In the genomic region with DNA sequence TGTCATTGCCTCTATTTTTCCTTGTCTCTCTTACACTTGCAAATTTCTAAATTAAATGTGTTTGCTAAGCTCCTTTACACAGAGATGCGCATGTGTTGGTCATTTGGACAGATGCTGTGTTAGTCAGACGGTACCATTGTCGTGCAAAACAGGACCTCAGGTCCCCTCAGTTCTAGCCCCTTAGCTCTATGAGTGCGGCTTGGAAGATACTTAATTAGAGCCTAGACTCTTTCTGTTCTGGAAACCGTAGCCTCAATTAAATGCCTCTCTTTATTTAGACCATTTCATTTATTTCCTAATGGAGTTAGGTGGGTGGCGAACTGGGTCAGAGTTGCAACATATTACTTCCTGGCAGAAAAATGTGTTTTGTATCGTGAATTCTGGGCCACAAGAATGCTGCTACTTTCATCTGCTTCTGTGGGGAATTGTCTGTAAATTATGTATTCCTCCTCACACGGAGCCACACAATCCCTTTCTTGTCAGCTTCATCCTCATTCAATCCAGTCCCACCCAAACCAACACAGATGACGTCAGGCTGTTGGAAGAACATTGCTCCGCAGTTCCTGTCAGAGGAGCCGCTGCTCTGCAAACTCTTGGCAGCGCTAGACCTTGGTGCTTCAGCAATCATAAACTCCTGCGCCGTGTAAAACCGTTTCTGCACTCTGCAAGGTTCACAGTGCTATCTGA, we compare ENCODE assay signal across 9 mouse cellular contexts.
DNase-seq lines count a peak whose midpoint lies in the region; ATAC-seq and TF ChIP-seq lines count a peak whose summit lies in the region.
"Had no signal": no experiment of that assay in that cellular context is flagged by ENCODE, and none has a peak within 500 bp of the region (broad histone marks: within the 10 kb centered on the region; RNA-seq: fewer than 3 reads in every experiment).

No protein-coding gene starts in this region.

- WGBS in kidney, embryonic 14.5 days: 34% methylated on average over 15 of the region's 15 CpGs
- 24% methylated on average over 15 of the region's 15 CpGs for WGBS in embryonic facial prominence, embryonic 11.5 days
- 33% methylated on average over 15 of the region's 15 CpGs for WGBS in heart, adult 2 months

- peak overlapping the region; percentile 30 for H3K4me2 ChIP-seq in kidney, embryonic 14.5 days (replicated peaks; ENCODE audit: low read depth, low read length)
- no peak overlapping the region; the same call in 1 of the 2 replicates for H3K4me2 ChIP-seq in embryonic facial prominence, embryonic 11.5 days (ENCODE audit: low read depth, low read length)

- no peak for TF ChIP-seq POLR2A in heart, adult 2 months (IDR thresholded peaks at IDR 0.05; ENCODE audit: insufficient read depth, low read depth, low read length)

- H3K4me1 ChIP-seq in kidney, embryonic 14.5 days (ENCODE audit: control insufficient read depth, insufficient read depth, low read length): no peaks in the 10 kb centered on the region
- H3K4me1 ChIP-seq in embryonic facial prominence, embryonic 11.5 days (ENCODE audit: control insufficient read depth, insufficient read depth, low read length): no peaks in the 10 kb centered on the region
- no peaks in the 10 kb centered on the region for H3K4me1 ChIP-seq in heart, adult 2 months (ENCODE audit: control insufficient read depth, insufficient read depth, low read length)

- H3K79me2 ChIP-seq in heart, adult 2 months (replicated peaks; ENCODE audit: control insufficient read depth, insufficient read depth, low read length): no peaks in the 10 kb centered on the region

- no peaks in the 10 kb centered on the region for H3K36me3 ChIP-seq in kidney, embryonic 14.5 days (ENCODE audit: control insufficient read depth, insufficient read depth, low read length)
- no peaks in the 10 kb centered on the region for H3K36me3 ChIP-seq in embryonic facial prominence, embryonic 11.5 days (replicated peaks; ENCODE audit: control insufficient read depth, insufficient read depth, low read depth, low read length)
- no peaks in the 10 kb centered on the region for H3K36me3 ChIP-seq in heart, adult 2 months (ENCODE audit: control insufficient read depth, insufficient read depth, low read length)

- no peaks in the 10 kb centered on the region for H3K27me3 ChIP-seq in kidney, embryonic 14.5 days (ENCODE audit: control insufficient read depth, insufficient read depth, low read length)
- H3K27me3 ChIP-seq in embryonic facial prominence, embryonic 11.5 days (ENCODE audit: control insufficient read depth, insufficient read depth, low read length): no peaks in the 10 kb centered on the region
- no peaks in the 10 kb centered on the region for H3K27me3 ChIP-seq in heart, adult 2 months (ENCODE audit: control insufficient read depth, insufficient read depth, low read length)
- H3K27me3 ChIP-seq: CH12.LX had no signal

- H3K27ac ChIP-seq in kidney, embryonic 14.5 days (ENCODE audit: low read depth, low read length): no peak overlapping the region
- no peak overlapping the region for H3K27ac ChIP-seq in embryonic facial prominence, embryonic 11.5 days (replicated peaks; ENCODE audit: low read depth, low read length)
- H3K27ac ChIP-seq in heart, adult 2 months: no peak overlapping the region

- DNase-seq in kidney, adult 11 months: no peak
- DNase-seq in embryonic facial prominence, embryonic 11.5 days (ENCODE audit: low spot score): peak; percentile 44
- DNase-seq in heart, adult 2 months: peak; percentile 40 to 69
- peak; percentile 22 for DNase-seq in kidney, postnatal 10 days
- peak; percentile 42 to 45 for DNase-seq in lung, adult 18-20 months
- DNase-seq in ovary, postnatal 14 days (ENCODE audit: low spot score): peak; percentile 7
- no peak for DNase-seq in spleen, adult 18-20 months

- no peaks in the 10 kb centered on the region for H3K9me3 ChIP-seq in kidney, embryonic 14.5 days (ENCODE audit: control insufficient read depth, low read length)
- no peaks in the 10 kb centered on the region for H3K9me3 ChIP-seq in embryonic facial prominence, embryonic 11.5 days (replicated peaks; ENCODE audit: control insufficient read depth, low read length)

- H3K4me3 ChIP-seq in kidney, embryonic 14.5 days (ENCODE audit: low read length): no peak overlapping the region
- H3K4me3 ChIP-seq in embryonic facial prominence, embryonic 11.5 days (ENCODE audit: low read depth, low read length): no peak overlapping the region
- H3K4me3 ChIP-seq in heart, adult 2 months: no peak overlapping the region

- peak; percentile 62; the same call in 1 of the 2 replicates for ATAC-seq in kidney, embryonic 14.5 days (ENCODE audit: low FRiP score, low TSS enrichment)
- 0 out of 2 replicates have a peak, but pooled peaks have one; percentile 50 for ATAC-seq in embryonic facial prominence, embryonic 11.5 days (replicated peaks; ENCODE audit: insufficient number of reproducible peaks, low FRiP score, low TSS enrichment, low read depth)

- H3K9ac ChIP-seq in kidney, embryonic 14.5 days (ENCODE audit: low read depth, low read length): no peak overlapping the region
- no peak overlapping the region for H3K9ac ChIP-seq in embryonic facial prominence, embryonic 11.5 days (replicated peaks; ENCODE audit: low read length)
- H3K9ac ChIP-seq in heart, adult 2 months (ENCODE audit: low read depth, low read length): no peak overlapping the region

- intact Hi-C loops in heart, adult 2 months (cut with DNase I): no loop called here

- TF ChIP-seq EP300 in heart, adult 2 months (IDR thresholded peaks at IDR 0.05; ENCODE audit: insufficient read depth, low read depth, low read length): no peak

- TF ChIP-seq CTCF in heart, adult 2 months (IDR thresholded peaks at IDR 0.05): no peak

Comparison
In these comparisons a context has a peak if more than half of its experiments do, and no peak if none do; other contexts are left out.
1. DNase-seq: peak in embryonic facial prominence, embryonic 11.5 days (single experiment), heart, adult 2 months (2 of 2), kidney, postnatal 10 days (single experiment), lung, adult 18-20 months (2 of 2) and ovary, postnatal 14 days (single experiment); none in kidney, adult 11 months (single experiment) and spleen, adult 18-20 months (0 of 2).